Mouse (Mus musculus) lung, postnatal 14 days (tissue): ENCODE data around the gene Btbd19.

Experiments used
- DNase-seq: peaks from one replicate; pipeline ENCODE4 v3.0.0; 2021

The Btbd19 gene

GRCm38 (mm10) chr4:117133817-117134600 is 8.5 kb upstream of the Btbd19 start, which contains the start of gene Plk3:
Plk3 (minus strand) TSS chr4:117133963.
- DNase-seq, result peak; percentile 99

GRCm38 (mm10) chr4:117133366-117133796 is 7.9 kb upstream of the Btbd19 start:
- no peak for DNase-seq

GRCm38 (mm10) chr4:117132794-117133143 is 7.2 kb upstream of the Btbd19 start:
- DNase-seq, result no peak

- peak; percentile 35 for DNase-seq
Measured at GRCm38 (mm10) chr4:117131890-117132793, 6.6 kb upstream of the Btbd19 start.

GRCm38 (mm10) chr4:117131198-117131597 is 5.7 kb upstream of the Btbd19 start:
- no peak for DNase-seq

GRCm38 (mm10) chr4:117130790-117131189 is 5.3 kb upstream of the Btbd19 start:
- DNase-seq, result no peak

- no peak for DNase-seq
Measured at GRCm38 (mm10) chr4:117127991-117128686, 2.6 kb upstream of the Btbd19 start.

- no peak for DNase-seq
Measured at GRCm38 (mm10) chr4:117126675-117127290, 1.3 kb upstream of the Btbd19 start, which contains the start of gene Tctex1d4. Tctex1d4 (plus strand) TSS chr4:117126794.

GRCm38 (mm10) chr4:117125910-117126674 is 567 bp upstream of the Btbd19 start:
- DNase-seq, result peak; percentile 78

GRCm38 (mm10) chr4:117124518-117125347 is 792 bp downstream of the Btbd19 start:
- peak; percentile 53 for DNase-seq

- no peak for DNase-seq
Measured at GRCm38 (mm10) chr4:117124218-117124517, 1.4 kb downstream of the Btbd19 start.

GRCm38 (mm10) chr4:117123546-117124217 is 1.8 kb downstream of the Btbd19 start:
- DNase-seq, result no peak

- DNase-seq, result peak; percentile 28
Measured at GRCm38 (mm10) chr4:117122209-117122608, 3.3 kb downstream of the Btbd19 start.

- peak; percentile 97 for DNase-seq
Measured at GRCm38 (mm10) chr4:117120445-117121414, 4.8 kb downstream of the Btbd19 start.

- DNase-seq, result no peak
Measured at GRCm38 (mm10) chr4:117120052-117120444, 5.5 kb downstream of the Btbd19 start.

- no peak for DNase-seq
Measured at GRCm38 (mm10) chr4:117119636-117120035, 5.9 kb downstream of the Btbd19 start.

- no peak for DNase-seq
Measured at GRCm38 (mm10) chr4:117117931-117118330, 7.6 kb downstream of the Btbd19 start.

GRCm38 (mm10) chr4:117115592-117115991 is 9.9 kb downstream of the Btbd19 start:
- DNase-seq, result no peak

- DNase-seq, result no peak
Measured at GRCm38 (mm10) chr4:117113237-117113636, 12.3 kb downstream of the Btbd19 start.
